Mouse (Mus musculus) kidney, adult 2 months (tissue): ENCODE results near the gene Nectin4.

Source experiments
- CTCF ChIP-seq: fragments of 200-500 bp; conservative IDR thresholded peaks from 2 replicates; pipeline ENCODE4 v1.5.1; 2011; ENCODE audit warnings: low read depth, mild to moderate bottlenecking, control low read depth, low read length, moderate library complexity, mixed read lengths; ENCODE audit not compliant: insufficient read depth, insufficient read length
- POLR2A ChIP-seq: fragments of 200-500 bp; IDR thresholded peaks from one replicate; pipeline ENCODE4 v1.6.1; 2011; ENCODE audit warnings: low read depth, low read length, control low read depth

- TF ChIP-seq CTCF (no peak), POLR2A (no peak)
These were observed 48.5 kb upstream of the Nectin4 start for GRCm38 (mm10) chr1:171321415-171321814.
